ENCODE assay signal across 26 mouse cellular contexts in the genomic region with DNA sequence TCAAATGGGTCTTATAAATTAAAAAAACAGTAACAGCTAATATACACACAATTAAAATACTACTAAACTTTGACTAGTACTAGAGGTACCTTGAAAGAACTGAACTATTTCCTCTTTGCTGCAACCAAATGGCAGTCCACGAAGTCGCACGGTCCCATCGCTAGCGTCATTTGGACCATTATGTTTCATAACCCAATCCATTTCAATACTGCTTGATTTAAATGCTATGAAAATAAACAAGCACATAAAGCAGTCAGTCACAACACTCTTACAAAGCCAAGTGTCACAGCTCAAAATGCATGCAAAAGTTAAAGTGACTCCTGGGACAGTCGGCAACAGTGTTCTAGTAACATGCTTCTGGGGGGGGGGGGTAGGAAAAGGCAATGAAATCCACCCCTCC. TPM values are rescaled to one million over a fixed set of nuclear protein-coding genes. Genes with fewer than 3 reads are reported as not detected.
DNase-seq lines count a peak whose midpoint lies in the region; ATAC-seq and TF ChIP-seq lines count a peak whose summit lies in the region.
"Had no signal": no experiment of that assay in that cellular context is flagged by ENCODE, and none has a peak within 500 bp of the region (broad histone marks: within the 10 kb centered on the region; RNA-seq: fewer than 3 reads in every experiment).

No protein-coding gene starts in this region.

- DNase-seq in midbrain, postnatal 0 days (ENCODE audit: low spot score): no peak
- DNase-seq: adrenal gland, adult 2 months; adrenal gland, postnatal 36 days; B cell, adult 2 months; cerebellum, adult 2 months; cerebellum, postnatal 14 days; gastrocnemius, postnatal 25 days; heart, adult 18-20 months; heart, postnatal 4 days; kidney, adult 18-20 months; kidney, postnatal 10 days; liver; lung, adult 2 months; lung, postnatal 10 days; thymus, adult 2 months; thymus, postnatal 36 days had no signal

- peaks cover 32% of the 10 kb centered on the region for H3K4me1 ChIP-seq in hindbrain, embryonic 13.5 days (replicated peaks)
- peaks cover 27% of the 10 kb centered on the region for H3K4me1 ChIP-seq in hindbrain, embryonic 16.5 days (ENCODE audit: control insufficient read depth, insufficient read depth, low read depth, low read length)
- peaks cover 31% of the 10 kb centered on the region for H3K4me1 ChIP-seq in midbrain, embryonic 12.5 days
- H3K4me1 ChIP-seq in midbrain, postnatal 0 days (ENCODE audit: insufficient read depth, low read length): no peaks in the 10 kb centered on the region; the same call in 1 of the 2 replicates
- peaks cover 50% of the 10 kb centered on the region for H3K4me1 ChIP-seq in neural tube, embryonic 13.5 days (replicated peaks)
- H3K4me1 ChIP-seq in neural tube, embryonic 15.5 days: peaks cover 30% of the 10 kb centered on the region

- no peaks in the 10 kb centered on the region for H3K9me3 ChIP-seq in hindbrain, embryonic 13.5 days
- H3K9me3 ChIP-seq in hindbrain, embryonic 16.5 days (ENCODE audit: control insufficient read depth, low read length): no peaks in the 10 kb centered on the region
- no peaks in the 10 kb centered on the region for H3K9me3 ChIP-seq in midbrain, embryonic 12.5 days
- H3K9me3 ChIP-seq in midbrain, postnatal 0 days (ENCODE audit: low read length): no peaks in the 10 kb centered on the region
- no peaks in the 10 kb centered on the region for H3K9me3 ChIP-seq in neural tube, embryonic 13.5 days
- H3K9me3 ChIP-seq in neural tube, embryonic 15.5 days (replicated peaks): no peaks in the 10 kb centered on the region
- H3K9me3 ChIP-seq: heart, embryonic 12.5 days had no signal

- H3K36me3 ChIP-seq in hindbrain, embryonic 13.5 days: peaks cover 31% of the 10 kb centered on the region
- H3K36me3 ChIP-seq in hindbrain, embryonic 16.5 days (ENCODE audit: control insufficient read depth, insufficient read depth, low read length): peaks cover 12% of the 10 kb centered on the region
- H3K36me3 ChIP-seq in midbrain, embryonic 12.5 days: peaks cover 37% of the 10 kb centered on the region
- peaks cover 12% of the 10 kb centered on the region for H3K36me3 ChIP-seq in midbrain, postnatal 0 days (ENCODE audit: insufficient read depth, low read length)
- peaks cover 34% of the 10 kb centered on the region for H3K36me3 ChIP-seq in neural tube, embryonic 13.5 days
- peaks cover 31% of the 10 kb centered on the region for H3K36me3 ChIP-seq in neural tube, embryonic 15.5 days

- no peak overlapping the region for H3K27ac ChIP-seq in hindbrain, embryonic 13.5 days
- no peak overlapping the region for H3K27ac ChIP-seq in hindbrain, embryonic 16.5 days (ENCODE audit: low read depth, low read length)
- no peak overlapping the region for H3K27ac ChIP-seq in midbrain, embryonic 12.5 days (replicated peaks)
- H3K27ac ChIP-seq in midbrain, postnatal 0 days (ENCODE audit: low read depth, low read length): no peak overlapping the region
- H3K27ac ChIP-seq in neural tube, embryonic 13.5 days (replicated peaks): no peak overlapping the region
- H3K27ac ChIP-seq in neural tube, embryonic 15.5 days (replicated peaks): no peak overlapping the region
- H3K27ac ChIP-seq: liver, embryonic 14.5 days; macrophage had no signal

- H3K27me3 ChIP-seq in hindbrain, embryonic 13.5 days: no peaks in the 10 kb centered on the region
- H3K27me3 ChIP-seq in hindbrain, embryonic 16.5 days (replicated peaks; ENCODE audit: control insufficient read depth, insufficient read depth, low read length): no peaks in the 10 kb centered on the region
- no peaks in the 10 kb centered on the region for H3K27me3 ChIP-seq in midbrain, embryonic 12.5 days
- no peaks in the 10 kb centered on the region for H3K27me3 ChIP-seq in midbrain, postnatal 0 days (ENCODE audit: insufficient read depth, low read length)
- no peaks in the 10 kb centered on the region for H3K27me3 ChIP-seq in neural tube, embryonic 13.5 days
- H3K27me3 ChIP-seq in neural tube, embryonic 15.5 days (replicated peaks): no peaks in the 10 kb centered on the region
- H3K27me3 ChIP-seq: heart, embryonic 12.5 days had no signal

- WGBS in hindbrain, embryonic 13.5 days: 75% methylated on average over 6 of the region's 6 CpGs
- 73% methylated on average over 6 of the region's 6 CpGs for WGBS in hindbrain, embryonic 16.5 days
- 90% methylated on average over 6 of the region's 6 CpGs for WGBS in midbrain, embryonic 12.5 days
- WGBS in midbrain, postnatal 0 days: 71% methylated on average over 6 of the region's 6 CpGs
- 73% methylated on average over 6 of the region's 6 CpGs for WGBS in neural tube, embryonic 13.5 days
- 59% methylated on average over 6 of the region's 6 CpGs for WGBS in neural tube, embryonic 15.5 days

- H3K4me2 ChIP-seq in hindbrain, embryonic 13.5 days: peak overlapping the region; percentile 88
- H3K4me2 ChIP-seq in hindbrain, embryonic 16.5 days (ENCODE audit: low read length): no peak overlapping the region
- peak overlapping the region; percentile 21; the same call in 1 of the 2 replicates for H3K4me2 ChIP-seq in midbrain, embryonic 12.5 days (replicated peaks)
- no peak overlapping the region for H3K4me2 ChIP-seq in midbrain, postnatal 0 days (ENCODE audit: low read depth, low read length, poor library complexity, severe bottlenecking)
- peak overlapping the region; percentile 84 for H3K4me2 ChIP-seq in neural tube, embryonic 13.5 days
- peak overlapping the region; percentile 11; the same call in 1 of the 2 replicates for H3K4me2 ChIP-seq in neural tube, embryonic 15.5 days
- H3K4me2 ChIP-seq: heart, embryonic 12.5 days had no signal

- no peak for TF ChIP-seq CTCF in midbrain, postnatal 0 days (IDR thresholded peaks at IDR 0.05)

- peak overlapping the region; percentile 7; the same call in 1 of the 2 replicates for H3K4me3 ChIP-seq in hindbrain, embryonic 13.5 days
- no peak overlapping the region for H3K4me3 ChIP-seq in hindbrain, embryonic 16.5 days (ENCODE audit: low read length)
- H3K4me3 ChIP-seq in midbrain, embryonic 12.5 days: no peak overlapping the region
- no peak overlapping the region for H3K4me3 ChIP-seq in midbrain, postnatal 0 days (ENCODE audit: low read depth, low read length)
- no peak overlapping the region for H3K4me3 ChIP-seq in neural tube, embryonic 13.5 days
- H3K4me3 ChIP-seq in neural tube, embryonic 15.5 days (replicated peaks): no peak overlapping the region
- H3K4me3 ChIP-seq: erythroblast, embryonic 14.5 days; heart, embryonic 12.5 days had no signal

- no peak overlapping the region for H3K9ac ChIP-seq in hindbrain, embryonic 13.5 days
- no peak overlapping the region for H3K9ac ChIP-seq in hindbrain, embryonic 16.5 days (ENCODE audit: low read depth, low read length)
- no peak overlapping the region for H3K9ac ChIP-seq in midbrain, embryonic 12.5 days (replicated peaks)
- no peak overlapping the region for H3K9ac ChIP-seq in midbrain, postnatal 0 days (replicated peaks; ENCODE audit: low read length, poor library complexity, severe bottlenecking)
- H3K9ac ChIP-seq in neural tube, embryonic 13.5 days: no peak overlapping the region
- H3K9ac ChIP-seq in neural tube, embryonic 15.5 days (replicated peaks): no peak overlapping the region
- H3K9ac ChIP-seq: heart, embryonic 12.5 days; liver, embryonic 14.5 days had no signal

- ATAC-seq in hindbrain, embryonic 13.5 days (ENCODE audit: low FRiP score): no peak
- no peak for ATAC-seq in hindbrain, embryonic 16.5 days
- ATAC-seq in midbrain, embryonic 12.5 days (ENCODE audit: low FRiP score, low read depth): no peak
- ATAC-seq in midbrain, postnatal 0 days (ENCODE audit: low FRiP score): no peak
- ATAC-seq in neural tube, embryonic 13.5 days (ENCODE audit: low read depth): no peak
- no peak for ATAC-seq in neural tube, embryonic 15.5 days (ENCODE audit: low FRiP score)

RNA-seq across cellular contexts. Expression of a gene that starts 4.7 kb away (rescaled TPM):
- 193 and 195 TPM in 2 replicates for polyA plus RNA-seq in hindbrain, embryonic 13.5 days (2015; fragmentation: Nextera tagmentation; extraction: Ambion mirVana)
- polyA plus RNA-seq in hindbrain, embryonic 16.5 days (2015; fragmentation: Nextera tagmentation; extraction: Ambion mirVana): 114 and 121 TPM in 2 replicates
- 265 and 271 TPM in 2 replicates for polyA plus RNA-seq in midbrain, embryonic 12.5 days (2016; fragmentation: Nextera tagmentation; extraction: Ambion mirVana)
- total RNA-seq in midbrain, postnatal 0 days (2014; rRNA removed): 11.0 and 22.5 TPM in 2 replicates
- 70.3 and 78.7 TPM in 2 replicates for polyA plus RNA-seq in midbrain, postnatal 0 days (2015; fragmentation: Nextera tagmentation; extraction: Ambion mirVana)
- 165 and 189 TPM in 2 replicates for polyA plus RNA-seq in neural tube, embryonic 13.5 days (2015; fragmentation: Nextera tagmentation; extraction: Ambion mirVana)
- 116 and 117 TPM in 2 replicates for polyA plus RNA-seq in neural tube, embryonic 15.5 days (2015; fragmentation: Nextera tagmentation; extraction: Ambion mirVana)

RNA-seq across cellular contexts. Expression of a gene that starts 4.8 kb away (rescaled TPM):
- polyA plus RNA-seq in hindbrain, embryonic 13.5 days (2015; fragmentation: Nextera tagmentation; extraction: Ambion mirVana): 0.88 and 1.1 TPM in 2 replicates
- polyA plus RNA-seq in hindbrain, embryonic 16.5 days (2015; fragmentation: Nextera tagmentation; extraction: Ambion mirVana): 0.68 and 0.94 TPM in 2 replicates
- polyA plus RNA-seq in midbrain, embryonic 12.5 days (2016; fragmentation: Nextera tagmentation; extraction: Ambion mirVana): 1.0 and 1.2 TPM in 2 replicates
- 0.80 TPM in 1 of 2 replicates, not detected in the other for total RNA-seq in midbrain, postnatal 0 days (2014; rRNA removed)
- polyA plus RNA-seq in midbrain, postnatal 0 days (2015; fragmentation: Nextera tagmentation; extraction: Ambion mirVana): 0.55 and 1.2 TPM in 2 replicates
- polyA plus RNA-seq in neural tube, embryonic 13.5 days (2015; fragmentation: Nextera tagmentation; extraction: Ambion mirVana): 0.84 and 1.5 TPM in 2 replicates
- 0.81 and 1.00 TPM in 2 replicates for polyA plus RNA-seq in neural tube, embryonic 15.5 days (2015; fragmentation: Nextera tagmentation; extraction: Ambion mirVana)
- total RNA-seq: monocyte, adult 5-6 weeks had no signal
- polyA plus RNA-seq: erythroblast, embryonic 14.5 days had no signal

RNA-seq across cellular contexts. Expression of a gene that starts 39.3 kb away (rescaled TPM):
- polyA plus RNA-seq in hindbrain, embryonic 13.5 days (2015; fragmentation: Nextera tagmentation; extraction: Ambion mirVana): 52.6 and 57.0 TPM in 2 replicates
- 53.9 and 68.0 TPM in 2 replicates for polyA plus RNA-seq in hindbrain, embryonic 16.5 days (2015; fragmentation: Nextera tagmentation; extraction: Ambion mirVana)
- polyA plus RNA-seq in midbrain, embryonic 12.5 days (2016; fragmentation: Nextera tagmentation; extraction: Ambion mirVana): 37.6 and 38.3 TPM in 2 replicates
- total RNA-seq in midbrain, postnatal 0 days (2014; rRNA removed): 34.5 and 47.7 TPM in 2 replicates
- 60.9 and 65.5 TPM in 2 replicates for polyA plus RNA-seq in midbrain, postnatal 0 days (2015; fragmentation: Nextera tagmentation; extraction: Ambion mirVana)
- polyA plus RNA-seq in neural tube, embryonic 13.5 days (2015; fragmentation: Nextera tagmentation; extraction: Ambion mirVana): 55.8 and 57.3 TPM in 2 replicates
- 59.5 and 61.5 TPM in 2 replicates for polyA plus RNA-seq in neural tube, embryonic 15.5 days (2015; fragmentation: Nextera tagmentation; extraction: Ambion mirVana)
- polyA plus RNA-seq: erythroblast, embryonic 14.5 days had no signal

RNA-seq across cellular contexts. Expression of a gene that starts 40.7 kb away (rescaled TPM):
- polyA plus RNA-seq in hindbrain, embryonic 13.5 days (2015; fragmentation: Nextera tagmentation; extraction: Ambion mirVana): 1.2 and 1.6 TPM in 2 replicates
- 0.44 and 0.75 TPM in 2 replicates for polyA plus RNA-seq in hindbrain, embryonic 16.5 days (2015; fragmentation: Nextera tagmentation; extraction: Ambion mirVana)
- polyA plus RNA-seq in midbrain, embryonic 12.5 days (2016; fragmentation: Nextera tagmentation; extraction: Ambion mirVana): 1.2 TPM in 2 replicates
- not detected in 2 replicates for total RNA-seq in midbrain, postnatal 0 days (2014; rRNA removed)
- 0.45 and 0.59 TPM in 2 replicates for polyA plus RNA-seq in midbrain, postnatal 0 days (2015; fragmentation: Nextera tagmentation; extraction: Ambion mirVana)
- polyA plus RNA-seq in neural tube, embryonic 13.5 days (2015; fragmentation: Nextera tagmentation; extraction: Ambion mirVana): 0.56 and 0.99 TPM in 2 replicates
- polyA plus RNA-seq in neural tube, embryonic 15.5 days (2015; fragmentation: Nextera tagmentation; extraction: Ambion mirVana): 0.73 and 1.0 TPM in 2 replicates
- polyA plus RNA-seq: erythroblast, embryonic 14.5 days; macrophage had no signal

Comparison
In these comparisons a context has a peak if more than half of its experiments do, and no peak if none do; other contexts are left out.
1. H3K4me2 ChIP-seq: peak in hindbrain, embryonic 13.5 days (single experiment), midbrain, embryonic 12.5 days (single experiment), neural tube, embryonic 13.5 days (single experiment) and neural tube, embryonic 15.5 days (single experiment); none in hindbrain, embryonic 16.5 days (single experiment) and midbrain, postnatal 0 days (single experiment).